Mouse (Mus musculus): ENCODE measurements around the gene Inca1. TPM values are rescaled to one million over a fixed set of nuclear protein-coding genes. Genes with fewer than 3 reads are reported as not detected.

The Inca1 gene
- total RNA-seq, 2 experiments from 2014 or later = 2.9 to 5.0 TPM

- peak overlapping the region; percentile 98; the same call in 1 of the 2 replicates for H3K27ac ChIP-seq
- no peak for TF ChIP-seq CTCF (conservative IDR thresholded peaks at IDR 0.05)
- H3K4me3 ChIP-seq = peak overlapping the region; percentile 100
- no peak for DNase-seq (ENCODE audit: low spot score in 2 of 2)
Observed at GRCm38 (mm10) chr11:70652029-70652883, 47.7 kb downstream of the Inca1 start.

- no peak for TF ChIP-seq CTCF (conservative IDR thresholded peaks at IDR 0.05)
- no peak for DNase-seq (ENCODE audit: low spot score in 2 of 2)
- H3K4me3 ChIP-seq = no peak overlapping the region
Observed at GRCm38 (mm10) chr11:70651391-70651790, 48.6 kb downstream of the Inca1 start.

GRCm38 (mm10) chr11:70650322-70651175, 49.4 kb downstream of the Inca1 start:
- no peak for DNase-seq (ENCODE audit: low spot score in 2 of 2)
- no peak for TF ChIP-seq CTCF (conservative IDR thresholded peaks at IDR 0.05)
- Histone ChIP-seq H3K27ac (peak overlapping the region; percentile 59), H3K4me3 (no peak overlapping the region)

More at GRCm38 (mm10) chr11:70651391-70651790, 48.6 kb downstream of the Inca1 start:
- peak overlapping the region; percentile 59 for H3K27ac ChIP-seq

- DNase-seq (ENCODE audit: low spot score in 2 of 2) = no peak
- H3K27ac ChIP-seq = peak overlapping the region; percentile 20; the same call in 1 of the 2 replicates
- no peak for TF ChIP-seq CTCF (conservative IDR thresholded peaks at IDR 0.05)
- no peak overlapping the region; the same call in 1 of the 2 replicates for H3K4me3 ChIP-seq
Observed at GRCm38 (mm10) chr11:70649185-70649734, 50.7 kb downstream of the Inca1 start.

- TF ChIP-seq CTCF (conservative IDR thresholded peaks at IDR 0.05) = no peak
- DNase-seq (ENCODE audit: low spot score in 2 of 2) = no peak
- Histone ChIP-seq H3K27ac (0 out of 2 replicates have a peak overlapping the region, but pooled peaks have one; percentile 99), H3K4me3 (peak overlapping the region; percentile 79)
Observed at GRCm38 (mm10) chr11:70648512-70648911, 51.4 kb downstream of the Inca1 start.

- H3K27ac ChIP-seq = peak overlapping the region; percentile 99
- DNase-seq (ENCODE audit: low spot score in 2 of 2) = peak in 1 of 2 experiments; percentile 32
- TF ChIP-seq CTCF (conservative IDR thresholded peaks at IDR 0.05) = no peak
- peak overlapping the region; percentile 79 for H3K4me3 ChIP-seq
Observed at GRCm38 (mm10) chr11:70647716-70648420, 52.1 kb downstream of the Inca1 start.

GRCm38 (mm10) chr11:70646691-70647650, 53.0 kb downstream of the Inca1 start, which contains the start of the genes Rnf167 and Slc25a11:
Gene Rnf167 (plus strand): TSS chr11:70647235.
Gene Slc25a11 (minus strand): TSS chr11:70647479.
- Histone ChIP-seq H3K4me3 (peak within 1 kb of the TSS; percentile 79), H3K27ac (peak within 1 kb of the TSS; percentile 99)
- TF ChIP-seq CTCF (conservative IDR thresholded peaks at IDR 0.05) = no peak
- peak; percentile 92 to 97 for DNase-seq (ENCODE audit: low spot score in 2 of 2)

GRCm38 (mm10) chr11:70646259-70646555, 53.7 kb downstream of the Inca1 start:
- DNase-seq (ENCODE audit: low spot score in 2 of 2) = no peak
- peak overlapping the region; percentile 79 for H3K4me3 ChIP-seq
- H3K27ac ChIP-seq = peak overlapping the region; percentile 98
- no peak for TF ChIP-seq CTCF (conservative IDR thresholded peaks at IDR 0.05)

GRCm38 (mm10) chr11:70645461-70646258, 54.3 kb downstream of the Inca1 start:
- no peak for TF ChIP-seq CTCF (conservative IDR thresholded peaks at IDR 0.05)
- peak overlapping the region; percentile 98 for H3K27ac ChIP-seq
- no peak for DNase-seq (ENCODE audit: low spot score in 2 of 2)
- H3K4me3 ChIP-seq = peak overlapping the region; percentile 79

GRCm38 (mm10) chr11:70644564-70645103, 55.3 kb downstream of the Inca1 start:
- Histone ChIP-seq H3K27ac (no peak overlapping the region), H3K4me3 (no peak overlapping the region)
- no peak for DNase-seq (ENCODE audit: low spot score in 2 of 2)
- TF ChIP-seq CTCF (conservative IDR thresholded peaks at IDR 0.05) = no peak
